Mouse (Mus musculus): Measurements from ENCODE around the gene Apon. TPM values are rescaled to one million over a fixed set of nuclear protein-coding genes. Genes with fewer than 3 reads are reported as not detected.
A peak's percentile ranks its signal among the peaks of the same experiment; 100 is the strongest.

Gene Apon
- polyA plus RNA-seq, 1 experiment, result 0.27 TPM

GRCm38 (mm10) chr10:128231697-128232419 is 22.0 kb upstream of the Apon start, which contains the start of gene Timeless:
Timeless (plus strand) TSS chr10:128232065.
- under 1% methylated on average over 58 of the region's 58 CpGs for WGBS
- Histone ChIP-seq H3K4me3 (replicated peaks; ENCODE audit: extremely low read depth, low read depth, low read length) (peak within 1 kb of the TSS; percentile 96), H3K4me1 (ENCODE audit: control insufficient read depth, insufficient read depth, low read length) (no peaks in the 10 kb centered on the region)
- TF ChIP-seq POLR2A (IDR thresholded peaks at IDR 0.05; ENCODE audit: borderline replicate concordance, extremely low read depth, low read depth, low read length) (peak; percentile 87; the same call in 1 of the 2 replicates), CTCF (IDR thresholded peaks at IDR 0.05; ENCODE audit: insufficient read depth, low read length) (no peak)
- peak; percentile 95 for DNase-seq

GRCm38 (mm10) chr10:128232420-128232985 is 21.4 kb upstream of the Apon start:
- under 1% methylated on average over 14 of the region's 14 CpGs for WGBS
- DNase-seq, result peak; percentile 51

GRCm38 (mm10) chr10:128236321-128236720 is 17.6 kb upstream of the Apon start:
- DNase-seq, result no peak
- WGBS, result 79% methylated on average over 4 of the region's 4 CpGs
- no peak for TF ChIP-seq POLR2A (IDR thresholded peaks at IDR 0.05; ENCODE audit: borderline replicate concordance, extremely low read depth, low read depth, low read length)
- TF ChIP-seq CTCF (IDR thresholded peaks at IDR 0.05; ENCODE audit: insufficient read depth, low read length), result no peak
- H3K4me3 ChIP-seq (replicated peaks; ENCODE audit: extremely low read depth, low read depth, low read length), result no peak overlapping the region
- no peaks in the 10 kb centered on the region for H3K4me1 ChIP-seq (ENCODE audit: control insufficient read depth, insufficient read depth, low read length)

More at GRCm38 (mm10) chr10:128232420-128232985, 21.4 kb upstream of the Apon start:
- peak overlapping the region; percentile 96 for H3K4me3 ChIP-seq (replicated peaks; ENCODE audit: extremely low read depth, low read depth, low read length)
- TF ChIP-seq CTCF (IDR thresholded peaks at IDR 0.05; ENCODE audit: insufficient read depth, low read length) (peak; percentile 59), POLR2A (IDR thresholded peaks at IDR 0.05; ENCODE audit: borderline replicate concordance, extremely low read depth, low read depth, low read length) (no peak)
- no peaks in the 10 kb centered on the region for H3K4me1 ChIP-seq (ENCODE audit: control insufficient read depth, insufficient read depth, low read length)

GRCm38 (mm10) chr10:128237807-128238480 is 16.0 kb upstream of the Apon start:
- no peaks in the 10 kb centered on the region for H3K4me1 ChIP-seq (ENCODE audit: control insufficient read depth, insufficient read depth, low read length)
- H3K4me3 ChIP-seq (replicated peaks; ENCODE audit: extremely low read depth, low read depth, low read length), result no peak overlapping the region
- 56% methylated on average over 15 of the region's 15 CpGs for WGBS

GRCm38 (mm10) chr10:128239140-128239539 is 14.8 kb upstream of the Apon start:
- no peaks in the 10 kb centered on the region for H3K4me1 ChIP-seq (ENCODE audit: control insufficient read depth, insufficient read depth, low read length)
- H3K4me3 ChIP-seq (replicated peaks; ENCODE audit: extremely low read depth, low read depth, low read length), result no peak overlapping the region
- no peak for DNase-seq
- 91% methylated on average over 4 of the region's 4 CpGs for WGBS
- TF ChIP-seq CTCF (IDR thresholded peaks at IDR 0.05; ENCODE audit: insufficient read depth, low read length), result no peak
- no peak for TF ChIP-seq POLR2A (IDR thresholded peaks at IDR 0.05; ENCODE audit: borderline replicate concordance, extremely low read depth, low read depth, low read length)

More at GRCm38 (mm10) chr10:128237807-128238480, 16.0 kb upstream of the Apon start:
- no peak for TF ChIP-seq CTCF (IDR thresholded peaks at IDR 0.05; ENCODE audit: insufficient read depth, low read length)
- DNase-seq, result no peak

- Histone ChIP-seq H3K4me1 (ENCODE audit: control insufficient read depth, insufficient read depth, low read length) (no peaks in the 10 kb centered on the region), H3K4me3 (replicated peaks; ENCODE audit: extremely low read depth, low read depth, low read length) (no peak overlapping the region)
- no peak for TF ChIP-seq CTCF (IDR thresholded peaks at IDR 0.05; ENCODE audit: insufficient read depth, low read length)
- TF ChIP-seq POLR2A (IDR thresholded peaks at IDR 0.05; ENCODE audit: borderline replicate concordance, extremely low read depth, low read depth, low read length), result no peak
- DNase-seq, result no peak
- 86% methylated on average over 18 of the region's 18 CpGs for WGBS
Observed at GRCm38 (mm10) chr10:128240131-128240530, 13.8 kb upstream of the Apon start.

- no peak overlapping the region for H3K4me3 ChIP-seq (replicated peaks; ENCODE audit: extremely low read depth, low read depth, low read length)
- 0 out of 2 replicates have a peak, but pooled peaks cover 2% of the 10 kb centered on the region for H3K4me1 ChIP-seq (ENCODE audit: control insufficient read depth, insufficient read depth, low read length)
- TF ChIP-seq POLR2A (IDR thresholded peaks at IDR 0.05; ENCODE audit: borderline replicate concordance, extremely low read depth, low read depth, low read length) (no peak), CTCF (IDR thresholded peaks at IDR 0.05; ENCODE audit: insufficient read depth, low read length) (no peak)
- no peak for DNase-seq
- 73% methylated on average over 8 of the region's 8 CpGs for WGBS
Observed at GRCm38 (mm10) chr10:128243252-128243651, 10.6 kb upstream of the Apon start.

GRCm38 (mm10) chr10:128244121-128244520 is 9.8 kb upstream of the Apon start:
- 91% methylated on average over 15 of the region's 15 CpGs for WGBS

GRCm38 (mm10) chr10:128247020-128247732 is 6.7 kb upstream of the Apon start:
- WGBS, result 54% methylated on average over 17 of the region's 17 CpGs
- TF ChIP-seq POLR2A (IDR thresholded peaks at IDR 0.05; ENCODE audit: borderline replicate concordance, extremely low read depth, low read depth, low read length), result peak; percentile 34; the same call in 1 of the 2 replicates
- no peak for TF ChIP-seq CTCF (IDR thresholded peaks at IDR 0.05; ENCODE audit: insufficient read depth, low read length)
- DNase-seq, result no peak
- H3K4me3 ChIP-seq (replicated peaks; ENCODE audit: extremely low read depth, low read depth, low read length), result peak overlapping the region; percentile 60
- H3K4me1 ChIP-seq (ENCODE audit: control insufficient read depth, insufficient read depth, low read length), result 0 out of 2 replicates have a peak, but pooled peaks cover 2% of the 10 kb centered on the region

More at GRCm38 (mm10) chr10:128244121-128244520, 9.8 kb upstream of the Apon start:
- Histone ChIP-seq H3K4me1 (ENCODE audit: control insufficient read depth, insufficient read depth, low read length) (0 out of 2 replicates have a peak, but pooled peaks cover 2% of the 10 kb centered on the region), H3K4me3 (replicated peaks; ENCODE audit: extremely low read depth, low read depth, low read length) (no peak overlapping the region)
- DNase-seq, result no peak
- no peak for TF ChIP-seq POLR2A (IDR thresholded peaks at IDR 0.05; ENCODE audit: borderline replicate concordance, extremely low read depth, low read depth, low read length)
- no peak for TF ChIP-seq CTCF (IDR thresholded peaks at IDR 0.05; ENCODE audit: insufficient read depth, low read length)
